Mouse (Mus musculus) kidney, adult 2 months (tissue): ENCODE data around the gene Ssh1. TPM values are rescaled to one million over a fixed set of nuclear protein-coding genes. Genes with fewer than 3 reads are reported as not detected.
A peak's percentile ranks its signal among the peaks of the same experiment; 100 is the strongest.

Experiments
- DNase-seq: peaks from one replicate; pipeline ENCODE4 v3.0.0; 2021
- H3K27ac ChIP-seq: fragments of 200-500 bp; 2 replicates; pipeline ENCODE4 v1.5.1; 2012; ENCODE audit warnings: low read depth, low read length, control low read depth, inconsistent platforms; ENCODE audit not compliant: insufficient read depth
- H3K27me3 ChIP-seq: fragments of 200-500 bp; replicated peaks from 2 replicates; pipeline ENCODE4 v1.6.1; 2012; ENCODE audit warnings: mild to moderate bottlenecking, moderate library complexity, low read length, inconsistent platforms; ENCODE audit not compliant: control insufficient read depth, insufficient read depth
- H3K36me3 ChIP-seq: fragments of 200-500 bp; 2 replicates; pipeline ENCODE4 v1.6.1; 2012; ENCODE audit warnings: mild to moderate bottlenecking, moderate library complexity, low read length, inconsistent platforms; ENCODE audit not compliant: control insufficient read depth, insufficient read depth
- H3K4me1 ChIP-seq: fragments of 200-500 bp; 2 replicates; pipeline ENCODE4 v1.6.1; 2011; ENCODE audit warnings: low read length; ENCODE audit not compliant: control insufficient read depth, insufficient read depth
- H3K4me3 ChIP-seq: fragments of 200-500 bp; 2 replicates; pipeline ENCODE4 v1.5.1; 2011; ENCODE audit warnings: mild to moderate bottlenecking, low read depth, low read length, control low read depth; ENCODE audit not compliant: insufficient read depth
- CTCF ChIP-seq: fragments of 200-500 bp; conservative IDR thresholded peaks from 2 replicates; pipeline ENCODE4 v1.5.1; 2011; ENCODE audit warnings: low read depth, mild to moderate bottlenecking, control low read depth, low read length, moderate library complexity, mixed read lengths; ENCODE audit not compliant: insufficient read depth, insufficient read length
- POLR2A ChIP-seq: fragments of 200-500 bp; IDR thresholded peaks from one replicate; pipeline ENCODE4 v1.6.1; 2011; ENCODE audit warnings: low read depth, low read length, control low read depth
- WGBS: fragments of 180-500 bp; shearing (Covaris S2); methylation state at CpG from one replicate; pipeline ENCODE4 v1.1.7; 2018; 5-methylcytosine and 5-hydroxymethylcytosine counted together
- polyA plus RNA-seq: library from polyadenylated mRNA; depleted of rRNA; stranded (reverse); fragments of >200 nt; gene quantifications from 2 replicates; pipeline ENCODE4 v1.2.3, GENCODE M21; 2012

The Ssh1 gene
- polyA plus RNA-seq, 1 experiment = 11.3 TPM

DNA sequence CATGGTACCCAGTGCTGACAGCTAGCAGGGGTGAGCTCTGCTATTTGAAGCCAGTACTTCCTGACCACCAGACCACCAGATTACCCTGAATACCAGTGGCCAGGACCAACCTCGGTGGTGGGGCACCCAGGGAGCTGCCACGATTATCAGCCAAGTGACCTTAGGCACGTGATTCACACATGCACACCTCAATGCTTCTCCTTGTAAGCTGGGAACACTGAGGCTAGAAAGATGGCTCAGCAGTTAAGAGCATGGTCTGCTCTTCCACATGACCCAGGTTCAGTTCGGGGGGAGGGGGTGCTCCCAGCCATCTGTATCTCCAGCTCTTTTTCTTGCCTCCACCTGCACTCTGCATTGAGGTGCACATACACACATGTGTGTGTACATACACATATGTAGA lies 15.4 kb upstream of the Ssh1 start:
- Histone ChIP-seq H3K4me1 (peaks cover 4% of the 10 kb centered on the region; the same call in 1 of the 2 replicates), H3K4me3 (no peak overlapping the region), H3K27ac (peak overlapping the region; percentile 58; the same call in 1 of the 2 replicates), H3K27me3 (no peaks in the 10 kb centered on the region), H3K36me3 (peaks cover 2% of the 10 kb centered on the region; the same call in 1 of the 2 replicates)
- WGBS = 47% methylated on average over 4 of the region's 4 CpGs
- peak; percentile 79 for DNase-seq
- TF ChIP-seq CTCF (no peak), POLR2A (no peak)

DNA sequence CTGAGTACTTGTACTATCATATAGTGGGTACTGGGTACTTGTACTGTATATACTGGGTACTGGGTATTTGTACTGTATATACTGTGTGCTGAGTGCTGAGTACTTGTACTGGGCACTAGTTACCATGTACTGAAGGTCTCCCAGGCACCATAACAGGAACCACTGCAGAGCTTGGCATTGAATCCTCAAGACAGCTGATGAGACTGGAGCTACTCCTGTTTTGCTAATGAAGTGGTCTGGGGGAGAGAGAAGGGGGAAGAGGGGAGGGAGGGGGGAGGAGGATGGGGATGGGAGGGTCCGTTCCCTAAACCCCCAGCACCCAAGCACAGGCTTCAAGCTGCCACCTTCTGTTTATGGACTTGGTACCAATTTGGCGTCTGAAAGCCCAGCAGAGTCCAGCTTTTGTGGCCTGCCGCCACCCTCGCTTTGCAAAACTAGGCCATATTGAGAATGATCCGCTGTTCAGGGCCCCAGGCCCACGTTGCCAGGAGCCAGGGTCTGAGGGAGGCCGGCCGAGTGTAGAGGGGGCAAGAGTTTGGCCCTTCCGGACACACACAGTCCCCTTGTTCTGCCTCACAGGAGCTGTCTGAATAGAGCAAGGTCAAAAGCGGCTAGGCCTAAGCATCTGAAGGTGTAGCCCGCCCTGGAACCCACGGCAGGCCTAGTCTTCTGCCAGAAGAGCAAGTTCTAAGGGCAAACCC lies 14.2 kb upstream of the Ssh1 start:
- H3K27ac ChIP-seq = peak overlapping the region; percentile 49
- 54% methylated on average over 12 of the region's 12 CpGs for WGBS
- H3K27me3 ChIP-seq = no peaks in the 10 kb centered on the region
- H3K36me3 ChIP-seq = peaks cover 2% of the 10 kb centered on the region; the same call in 1 of the 2 replicates
- TF ChIP-seq POLR2A (no peak), CTCF (no peak)
- peak overlapping the region; percentile 1; the same call in 1 of the 2 replicates for H3K4me3 ChIP-seq
- peaks cover 4% of the 10 kb centered on the region; the same call in 1 of the 2 replicates for H3K4me1 ChIP-seq
- DNase-seq = no peak

DNA sequence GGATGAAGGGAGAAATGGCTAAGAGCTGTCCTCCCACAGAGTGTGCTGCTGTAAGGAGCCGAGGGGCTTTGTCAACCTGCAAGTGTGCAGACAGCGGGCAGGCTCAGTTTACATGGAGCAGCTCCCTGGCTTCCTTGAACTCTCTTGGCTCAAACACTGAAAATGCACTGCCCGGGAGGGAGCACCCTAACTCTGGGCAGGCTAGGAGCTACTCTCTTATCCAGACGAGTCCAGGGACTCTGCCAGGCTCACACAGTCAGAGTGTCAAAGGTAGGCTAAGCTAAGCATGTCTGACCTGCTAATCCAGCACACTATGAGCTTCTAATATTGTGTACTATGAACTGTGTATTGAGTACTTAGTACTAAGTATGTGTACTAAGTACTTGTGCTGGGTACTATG lies 13.3 kb upstream of the Ssh1 start:
- peak overlapping the region; percentile 31; the same call in 1 of the 2 replicates for H3K27ac ChIP-seq
- H3K27me3 ChIP-seq = no peaks in the 10 kb centered on the region
- H3K4me3 ChIP-seq = peak overlapping the region; percentile 44
- peaks cover 4% of the 10 kb centered on the region; the same call in 1 of the 2 replicates for H3K4me1 ChIP-seq
- peak; percentile 71 for DNase-seq
- peaks cover 2% of the 10 kb centered on the region; the same call in 1 of the 2 replicates for H3K36me3 ChIP-seq
- no peak for TF ChIP-seq POLR2A
- TF ChIP-seq CTCF = no peak
- whole genome bisulfite sequencing = 62% methylated on average over 4 of the region's 4 CpGs

DNA sequence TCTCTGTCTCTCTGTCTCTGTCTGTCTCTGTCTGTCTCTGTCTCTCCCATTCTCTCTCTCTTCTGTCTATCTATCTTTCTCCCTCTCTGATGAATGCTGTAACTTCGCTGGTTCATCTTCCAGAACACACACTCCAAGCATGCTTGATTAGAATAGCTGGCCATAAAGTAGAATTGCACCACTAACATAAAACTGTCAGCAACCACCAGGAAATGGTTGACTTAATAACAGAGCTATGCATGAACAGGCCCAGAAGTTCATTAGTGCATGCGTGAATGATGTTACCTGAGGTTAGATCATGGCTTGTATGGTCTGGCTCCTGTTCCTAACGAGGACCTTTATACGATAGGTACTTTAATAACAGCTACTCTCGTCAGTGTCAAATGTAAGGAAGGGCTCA lies 11.4 kb upstream of the Ssh1 start:
- peak; percentile 57 for DNase-seq
- TF ChIP-seq CTCF (no peak), POLR2A (no peak)
- Histone ChIP-seq H3K36me3 (no peaks in the 10 kb centered on the region; the same call in 1 of the 2 replicates), H3K27me3 (no peaks in the 10 kb centered on the region), H3K27ac (peak overlapping the region; percentile 84), H3K4me3 (peak overlapping the region; percentile 18), H3K4me1 (peaks cover 4% of the 10 kb centered on the region; the same call in 1 of the 2 replicates)
- WGBS = 34% methylated on average over 5 of the region's 5 CpGs

DNA sequence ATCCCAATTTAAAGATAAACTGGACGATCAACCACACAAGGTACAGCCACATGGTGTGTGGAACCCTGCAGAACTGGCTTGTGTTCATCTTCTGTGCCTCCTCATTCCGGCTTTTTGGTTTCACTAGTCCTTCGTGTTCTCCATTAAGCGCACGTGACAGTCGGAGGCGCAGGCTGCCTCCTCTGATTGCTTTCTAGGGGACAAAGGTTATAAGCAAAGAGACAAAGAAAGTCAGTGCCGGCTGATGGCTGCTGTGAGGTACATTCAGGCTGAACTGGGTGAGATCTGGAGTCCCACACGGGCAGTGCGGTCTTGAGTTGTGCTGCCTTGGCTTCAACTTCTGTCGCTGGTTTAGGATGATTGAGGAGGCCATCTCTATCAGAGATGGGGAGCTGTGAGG lies 10.9 kb upstream of the Ssh1 start:
- Histone ChIP-seq H3K4me3 (peak overlapping the region; percentile 89), H3K4me1 (peaks cover 4% of the 10 kb centered on the region; the same call in 1 of the 2 replicates), H3K27me3 (no peaks in the 10 kb centered on the region), H3K27ac (peak overlapping the region; percentile 84), H3K36me3 (no peaks in the 10 kb centered on the region; the same call in 1 of the 2 replicates)
- TF ChIP-seq POLR2A = no peak
- TF ChIP-seq CTCF = no peak
- WGBS = 49% methylated on average over 11 of the region's 11 CpGs
- DNase-seq = peak; percentile 84

DNA sequence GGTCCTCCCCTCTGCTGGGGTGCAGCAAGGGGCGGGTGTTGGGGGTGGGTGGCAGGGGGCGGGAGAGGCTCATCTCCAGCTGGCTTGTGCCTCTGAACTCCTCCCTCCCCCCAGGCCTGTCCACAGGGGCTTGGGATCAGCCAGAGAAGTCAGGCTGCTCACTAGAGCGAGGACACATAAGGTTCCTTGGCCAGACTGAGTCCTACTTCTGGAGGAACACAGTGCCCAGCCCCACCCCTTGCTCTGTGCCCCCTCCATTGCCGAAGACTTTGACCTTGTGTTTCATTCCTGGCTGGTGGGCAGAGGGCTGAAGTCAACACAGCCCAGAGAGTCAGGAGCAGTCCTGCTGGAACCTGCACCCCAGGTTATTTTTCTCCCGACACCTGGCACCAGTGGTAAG lies 9.8 kb upstream of the Ssh1 start, which contains the start of gene Dao:
TSS of gene Dao (plus strand) at position 162 of the 400 bp plus-strand sequence.
- peak within 1 kb of the TSS; percentile 89 for H3K4me3 ChIP-seq
- H3K27me3 ChIP-seq = no peaks in the 10 kb centered on the region
- no peaks in the 10 kb centered on the region; the same call in 1 of the 2 replicates for H3K4me1 ChIP-seq
- peak; percentile 95 for DNase-seq
- TF ChIP-seq CTCF (no peak), POLR2A (peak; percentile 73)
- WGBS = 41% methylated on average over 5 of the region's 5 CpGs
- peak within 1 kb of the TSS; percentile 84 for H3K27ac ChIP-seq
- no peaks in the 10 kb centered on the region; the same call in 1 of the 2 replicates for H3K36me3 ChIP-seq

DNA sequence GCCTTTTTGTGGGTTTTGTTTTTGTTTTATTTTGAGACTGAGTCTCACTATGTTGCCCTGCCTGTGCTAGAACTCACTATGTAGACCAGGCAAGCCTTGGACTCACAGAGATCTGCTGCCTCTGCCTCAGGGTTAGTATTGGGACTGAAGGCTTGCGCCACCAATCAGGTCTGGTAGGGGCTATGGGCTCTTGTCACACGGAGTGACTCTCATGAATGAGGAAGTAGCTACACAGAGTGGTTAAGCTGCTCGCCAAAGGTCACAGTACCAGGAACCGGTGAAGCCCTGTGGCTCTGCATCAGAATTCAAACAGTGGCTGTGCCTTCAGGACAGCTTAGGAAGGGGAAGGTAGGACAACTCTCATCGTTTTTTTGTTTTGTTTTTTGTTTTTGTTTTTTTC lies 5.7 kb upstream of the Ssh1 start:
- no peak for TF ChIP-seq CTCF
- no peak for TF ChIP-seq POLR2A
- H3K27me3 ChIP-seq = no peaks in the 10 kb centered on the region
- peak overlapping the region; percentile 37 for H3K27ac ChIP-seq
- no peaks in the 10 kb centered on the region for H3K36me3 ChIP-seq
- 38% methylated on average over 5 of the region's 5 CpGs for WGBS
- H3K4me1 ChIP-seq = peaks cover under 1% of the 10 kb centered on the region; the same call in 1 of the 2 replicates
- no peak overlapping the region for H3K4me3 ChIP-seq
- DNase-seq = peak; percentile 72
